Mouse (Mus musculus): ENCODE data around the gene Actl10. TPM values are rescaled to one million over a fixed set of nuclear protein-coding genes. Genes with fewer than 3 reads are reported as not detected.

Actl10 gene
- polyA plus RNA-seq, 1 experiment from 2014 or later = 0.47 TPM

DNA sequence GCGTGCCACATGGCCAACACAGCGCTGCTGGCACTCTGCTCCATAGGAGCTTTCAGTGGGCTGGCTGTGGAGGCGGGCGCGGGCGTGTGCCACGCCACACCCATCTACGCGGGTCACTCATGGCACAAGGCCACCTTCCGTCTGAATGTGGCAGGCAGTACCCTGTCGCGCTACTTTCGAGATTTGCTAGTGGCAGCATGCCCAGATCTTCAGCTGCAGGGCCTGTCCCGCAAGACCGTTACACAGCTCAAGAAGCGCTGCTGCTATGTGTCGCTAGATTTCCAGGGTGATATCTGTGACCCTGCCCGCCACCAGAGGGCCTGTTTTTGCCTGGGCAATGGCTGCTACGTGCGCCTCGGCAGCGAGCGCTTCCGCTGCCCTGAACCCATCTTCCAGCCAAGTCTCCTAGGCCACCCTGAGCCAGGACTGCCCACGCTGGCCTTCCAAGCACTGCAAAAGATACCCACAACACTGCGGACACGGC lies 890 bp downstream of the Actl10 start:
- no peak overlapping the region for H3K27ac ChIP-seq
- H3K4me3 ChIP-seq = peak overlapping the region; percentile 19
- H3K4me2 ChIP-seq (replicated peaks) = peak overlapping the region; percentile 55
- ATAC-seq (ENCODE audit: low FRiP score, low read depth) = peak; percentile 21
- no peaks in the 10 kb centered on the region for H3K9me3 ChIP-seq
- H3K9ac ChIP-seq = peak overlapping the region; percentile 36
- peaks cover 39% of the 10 kb centered on the region for H3K27me3 ChIP-seq
- peaks cover 32% of the 10 kb centered on the region for H3K4me1 ChIP-seq
- no peaks in the 10 kb centered on the region for H3K36me3 ChIP-seq
- 23% methylated on average over 27 of the region's 27 CpGs for WGBS

DNA sequence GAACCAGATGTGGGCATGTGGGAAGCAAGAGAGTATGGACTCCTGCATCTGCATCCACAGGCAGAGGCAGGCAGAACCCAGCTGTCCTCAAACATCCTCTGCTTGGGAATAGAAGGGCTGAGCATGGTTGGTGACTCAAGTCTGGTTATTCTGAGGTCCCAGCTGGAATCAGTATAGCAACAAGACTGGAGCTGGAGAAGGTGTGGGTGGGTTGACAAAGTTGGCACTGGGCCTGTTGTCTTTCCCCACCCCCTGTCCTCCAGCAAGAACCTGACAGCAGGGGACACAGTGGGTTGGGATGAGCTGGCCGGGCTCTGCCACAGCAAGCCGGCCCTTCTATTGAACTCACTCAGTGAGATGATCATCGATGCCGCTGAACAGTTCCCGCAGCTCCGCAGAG lies 3.7 kb downstream of the Actl10 start:
- Histone ChIP-seq H3K9me3 (no peaks in the 10 kb centered on the region), H3K4me1 (peaks cover 45% of the 10 kb centered on the region), H3K9ac (no peak overlapping the region), H3K27ac (no peak overlapping the region), H3K27me3 (peaks cover 27% of the 10 kb centered on the region), H3K4me3 (no peak overlapping the region), H3K4me2 (replicated peaks) (no peak overlapping the region), H3K36me3 (no peaks in the 10 kb centered on the region)
- WGBS = 92% methylated on average over 6 of the region's 6 CpGs
- no peak for ATAC-seq (ENCODE audit: low FRiP score, low read depth)

GRCm38 (mm10) chr2:154557184-154557832 lies 5.7 kb downstream of the Actl10 start:
- peaks cover 6% of the 10 kb centered on the region for H3K27me3 ChIP-seq
- peaks cover 19% of the 10 kb centered on the region for H3K36me3 ChIP-seq
- no peak for ATAC-seq (ENCODE audit: low FRiP score, low read depth)
- H3K27ac ChIP-seq = no peak overlapping the region
- H3K9me3 ChIP-seq = no peaks in the 10 kb centered on the region
- H3K4me2 ChIP-seq (replicated peaks) = 0 out of 2 replicates have a peak overlapping the region, but pooled peaks have one; percentile 16
- H3K9ac ChIP-seq = no peak overlapping the region
- peaks cover 36% of the 10 kb centered on the region for H3K4me1 ChIP-seq
- 42% methylated on average over 5 of the region's 5 CpGs for WGBS
- no peak overlapping the region for H3K4me3 ChIP-seq

DNA sequence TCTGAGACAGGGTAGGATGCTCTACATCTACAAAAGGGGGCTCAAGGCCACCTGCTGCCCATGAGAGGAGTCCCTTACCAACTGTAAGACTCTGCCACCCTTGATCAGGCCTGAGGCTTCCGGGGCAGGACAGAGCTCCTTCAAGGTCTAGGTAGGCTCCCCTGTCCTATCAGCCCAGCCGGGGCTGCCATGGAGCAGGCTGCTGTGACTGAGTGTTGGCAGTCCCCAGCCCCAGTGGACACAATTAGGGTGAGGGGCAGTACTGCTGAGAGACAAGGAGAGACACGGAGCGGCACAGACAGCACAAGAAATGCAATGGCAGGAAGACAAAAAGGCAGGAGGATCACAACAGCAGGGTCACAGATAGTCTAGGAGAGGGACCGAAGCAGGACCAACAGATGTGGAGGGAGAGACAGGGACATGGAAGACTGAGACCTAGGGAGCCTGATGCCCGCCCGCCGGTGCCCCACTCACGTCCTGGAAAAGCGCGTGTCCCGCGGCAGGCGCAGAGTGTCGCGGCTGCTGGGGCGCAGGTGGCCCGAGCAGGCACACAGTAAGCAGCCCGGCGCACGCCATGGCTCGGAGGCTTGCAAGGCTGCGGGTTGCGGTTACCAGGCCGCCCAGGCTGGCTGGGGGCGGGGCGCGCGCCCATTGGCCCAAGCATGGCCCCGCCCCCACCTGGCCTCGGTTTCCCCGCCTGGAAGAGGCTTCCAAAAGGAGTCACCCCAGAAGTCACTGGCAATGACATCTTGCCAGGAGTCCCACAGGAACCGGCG lies 6.9 kb downstream of the Actl10 start, which contains the start of gene Necab3:
Gene Necab3, minus strand, starts transcription at position 627 of the 776 bp plus-strand sequence.
- Histone ChIP-seq H3K4me2 (replicated peaks) (peak within 1 kb of the TSS; percentile 69), H3K9ac (peak within 1 kb of the TSS; percentile 57), H3K36me3 (peaks cover 30% of the 10 kb centered on the region), H3K27ac (no peak within 1 kb of the TSS), H3K4me3 (peak within 1 kb of the TSS; percentile 39), H3K27me3 (no peaks in the 10 kb centered on the region), H3K4me1 (peaks cover 30% of the 10 kb centered on the region), H3K9me3 (no peaks in the 10 kb centered on the region)
- WGBS = 4% methylated on average over 34 of the region's 34 CpGs
- ATAC-seq (ENCODE audit: low FRiP score, low read depth) = peak; percentile 37; the same call in 1 of the 2 replicates

DNA sequence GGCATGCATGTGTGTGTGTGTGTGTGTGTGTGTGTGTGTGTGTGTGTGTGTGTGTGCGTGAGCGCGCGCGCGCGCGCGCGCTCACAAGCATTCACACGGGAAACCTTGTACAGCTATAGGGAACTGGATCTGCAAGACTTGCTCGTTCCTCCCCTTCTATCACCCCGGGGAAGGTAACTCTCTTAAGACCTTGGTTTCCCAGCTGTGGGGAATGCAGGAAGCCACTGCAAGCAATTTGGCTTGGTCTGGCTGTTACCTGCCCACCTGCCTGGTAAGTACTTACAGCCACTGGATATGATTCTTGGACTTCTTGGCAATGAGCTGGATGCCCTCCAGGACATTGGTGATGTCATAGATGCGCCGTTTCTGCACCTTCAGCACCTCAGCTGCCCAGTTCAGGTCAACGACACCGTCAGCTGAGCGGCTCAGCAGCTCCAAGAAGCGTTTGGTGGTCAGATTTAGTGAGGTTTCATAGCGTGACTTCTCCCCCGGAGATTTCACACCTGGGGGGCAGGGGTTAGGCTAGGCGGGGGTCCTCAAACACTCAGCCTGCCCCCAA lies 12.1 kb downstream of the Actl10 start:
- WGBS = 87% methylated on average over 22 of the region's 22 CpGs
- H3K4me1 ChIP-seq = peaks cover 53% of the 10 kb centered on the region
- H3K36me3 ChIP-seq = peaks cover 41% of the 10 kb centered on the region
- H3K27me3 ChIP-seq = no peaks in the 10 kb centered on the region
- H3K4me3 ChIP-seq = no peak overlapping the region
- H3K9me3 ChIP-seq = no peaks in the 10 kb centered on the region
- H3K27ac ChIP-seq = no peak overlapping the region
- no peak overlapping the region for H3K4me2 ChIP-seq (replicated peaks)
- no peak for ATAC-seq (ENCODE audit: low FRiP score, low read depth)
- no peak overlapping the region for H3K9ac ChIP-seq

- Histone ChIP-seq H3K9ac (0 out of 2 replicates have a peak overlapping the region, but pooled peaks have one; percentile 2), H3K4me3 (no peak overlapping the region), H3K4me1 (peaks cover 51% of the 10 kb centered on the region), H3K27ac (no peak overlapping the region; the same call in 1 of the 2 replicates), H3K36me3 (peaks cover 38% of the 10 kb centered on the region), H3K27me3 (no peaks in the 10 kb centered on the region), H3K9me3 (no peaks in the 10 kb centered on the region), H3K4me2 (replicated peaks) (peak overlapping the region; percentile 40; the same call in 1 of the 2 replicates)
- ATAC-seq (ENCODE audit: low FRiP score, low read depth) = no peak
- WGBS = 61% methylated on average over 3 of the region's 3 CpGs
These were observed 14.0 kb downstream of the Actl10 start for GRCm38 (mm10) chr2:154565562-154565961.

DNA sequence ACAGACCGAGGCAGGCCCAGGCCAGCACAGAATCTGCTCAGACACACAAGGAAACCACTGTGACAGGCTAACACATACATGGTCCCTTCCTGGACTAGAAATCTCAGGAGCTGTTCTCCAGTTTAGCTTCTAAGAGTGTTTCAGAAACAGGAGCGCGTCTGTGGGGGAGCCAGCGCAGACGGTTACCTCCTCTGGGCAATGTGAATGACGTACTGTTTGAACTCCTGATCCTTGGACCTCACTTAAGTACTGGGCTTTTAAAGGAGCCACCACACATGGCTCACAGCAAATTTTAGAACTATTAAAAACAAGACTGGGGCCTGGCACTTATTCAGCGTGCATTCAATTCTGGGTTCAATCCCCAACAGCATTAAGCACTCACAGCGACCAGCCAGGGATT lies 15.1 kb downstream of the Actl10 start:
- H3K27ac ChIP-seq = peak overlapping the region; percentile 58; the same call in 1 of the 2 replicates
- ATAC-seq (ENCODE audit: low FRiP score, low read depth) = no peak

DNA sequence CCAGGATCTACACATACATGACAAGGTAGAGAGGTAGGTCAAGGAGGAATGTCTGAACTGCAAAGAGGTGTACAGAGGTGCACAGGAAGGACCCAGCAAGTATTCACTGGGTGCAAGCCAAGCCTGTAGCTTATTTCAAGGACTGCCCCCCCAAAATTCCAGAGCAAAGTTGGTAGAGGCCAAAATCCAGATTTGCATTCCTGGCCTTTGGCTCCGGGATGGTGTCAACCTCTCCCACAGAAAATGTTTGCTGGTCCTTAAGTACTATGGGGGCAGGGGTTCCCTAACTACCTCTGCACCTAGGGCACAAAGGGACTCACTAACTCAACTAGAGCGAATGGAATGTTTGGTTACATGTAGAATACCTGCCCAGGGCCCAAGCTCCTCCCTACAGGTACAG lies 16.2 kb downstream of the Actl10 start:
- WGBS = 76% methylated on average over 2 of the region's 2 CpGs
- no peak for ATAC-seq (ENCODE audit: low FRiP score, low read depth)
- Histone ChIP-seq H3K9ac (peak overlapping the region; percentile 84; the same call in 1 of the 2 replicates), H3K27me3 (no peaks in the 10 kb centered on the region), H3K27ac (no peak overlapping the region), H3K4me1 (peaks cover 70% of the 10 kb centered on the region), H3K9me3 (no peaks in the 10 kb centered on the region), H3K4me3 (peak overlapping the region; percentile 79), H3K4me2 (replicated peaks) (peak overlapping the region; percentile 87), H3K36me3 (peaks cover 17% of the 10 kb centered on the region)

More for the DNA sequence above, 15.1 kb downstream of the Actl10 start:
- no peaks in the 10 kb centered on the region for H3K27me3 ChIP-seq
- H3K4me2 ChIP-seq (replicated peaks) = peak overlapping the region; percentile 40
- H3K36me3 ChIP-seq = peaks cover 27% of the 10 kb centered on the region
- H3K4me3 ChIP-seq = peak overlapping the region; percentile 3; the same call in 1 of the 2 replicates
- H3K4me1 ChIP-seq = peaks cover 60% of the 10 kb centered on the region
- 19% methylated on average over 8 of the region's 8 CpGs for WGBS
- H3K9ac ChIP-seq = 0 out of 2 replicates have a peak overlapping the region, but pooled peaks have one; percentile 25
- no peaks in the 10 kb centered on the region for H3K9me3 ChIP-seq

- Histone ChIP-seq H3K4me3 (peak overlapping the region; percentile 79), H3K9ac (peak overlapping the region; percentile 84), H3K36me3 (peaks cover 10% of the 10 kb centered on the region), H3K27me3 (no peaks in the 10 kb centered on the region), H3K4me2 (replicated peaks) (peak overlapping the region; percentile 87), H3K9me3 (no peaks in the 10 kb centered on the region), H3K4me1 (peaks cover 70% of the 10 kb centered on the region), H3K27ac (peak overlapping the region; percentile 85)
- WGBS = 20% methylated on average over 10 of the region's 10 CpGs
- no peak for ATAC-seq (ENCODE audit: low FRiP score, low read depth)
These were observed 16.9 kb downstream of the Actl10 start for GRCm38 (mm10) chr2:154568329-154569070.

DNA sequence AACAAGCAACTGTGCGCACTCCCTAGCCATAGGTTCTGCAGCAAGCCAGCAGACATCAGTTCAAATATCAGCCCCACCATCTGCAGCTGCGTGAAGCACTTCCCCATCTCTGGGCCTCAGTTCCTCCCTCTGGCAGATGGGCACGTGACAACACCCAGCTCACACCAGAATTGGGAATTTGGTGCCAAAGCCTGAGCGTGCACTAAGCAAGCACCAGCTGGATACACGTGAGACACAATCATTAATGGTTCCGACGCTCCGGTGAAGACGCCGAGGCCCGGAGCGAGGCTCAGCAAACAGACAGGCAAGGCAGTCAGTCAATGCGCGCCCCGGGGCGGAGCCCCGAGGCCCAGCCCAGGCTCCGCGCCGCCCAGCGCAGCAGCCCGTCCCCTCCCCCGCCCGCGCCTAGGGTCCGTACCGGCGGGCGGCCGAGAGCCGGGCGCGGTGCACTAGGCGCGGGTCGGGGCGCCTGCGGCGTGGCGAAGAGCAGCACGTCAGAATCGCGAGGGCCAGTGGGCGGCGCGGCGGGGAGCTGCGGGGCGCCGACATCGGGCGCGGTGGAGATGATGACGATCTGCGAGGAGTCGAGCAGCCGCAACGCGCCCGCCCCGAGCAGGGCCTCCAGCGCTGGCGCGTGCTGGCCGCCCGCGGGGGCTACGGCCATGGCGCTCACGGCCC lies 17.6 kb downstream of the Actl10 start:
- Histone ChIP-seq H3K9me3 (no peaks in the 10 kb centered on the region), H3K27me3 (no peaks in the 10 kb centered on the region), H3K9ac (peak overlapping the region; percentile 84), H3K4me2 (replicated peaks) (peak overlapping the region; percentile 87), H3K36me3 (peaks cover 3% of the 10 kb centered on the region; the same call in 1 of the 2 replicates), H3K4me3 (peak overlapping the region; percentile 79), H3K27ac (peak overlapping the region; percentile 85), H3K4me1 (peaks cover 64% of the 10 kb centered on the region)
- WGBS = under 1% methylated on average over 64 of the region's 70 CpGs
- peak; percentile 67 for ATAC-seq (ENCODE audit: low FRiP score, low read depth)

- Histone ChIP-seq H3K36me3 (no peaks in the 10 kb centered on the region), H3K27ac (peak within 1 kb of the TSS; percentile 85), H3K4me1 (peaks cover 61% of the 10 kb centered on the region), H3K27me3 (no peaks in the 10 kb centered on the region), H3K4me3 (peak within 1 kb of the TSS; percentile 79), H3K9ac (peak within 1 kb of the TSS; percentile 84), H3K9me3 (no peaks in the 10 kb centered on the region), H3K4me2 (replicated peaks) (peak within 1 kb of the TSS; percentile 87)
- peak; percentile 97 for ATAC-seq (ENCODE audit: low FRiP score, low read depth)
- WGBS = 0% methylated on average over 43 of the region's 44 CpGs
These were observed 18.3 kb downstream of the Actl10 start, which contains the start of gene E2f1 for GRCm38 (mm10) chr2:154569836-154570286. Gene E2f1 (minus strand): TSS chr2:154569892.

All from limb, embryonic 13.5 days (tissue).